Mouse (Mus musculus) thymus, adult 2 months (tissue): Measurements from ENCODE around the gene Tnfrsf8. TPM values are rescaled to one million over a fixed set of nuclear protein-coding genes. Genes with fewer than 3 reads are reported as not detected.

Experiments
- DNase-seq: peaks from one replicate; pipeline ENCODE4 v3.0.0; 2021
- H3K27ac ChIP-seq: fragments of 200-500 bp; 2 replicates; pipeline ENCODE4 v1.5.1; 2012; ENCODE audit warnings: low read length, control low read depth; ENCODE audit not compliant: control insufficient read depth, insufficient read depth
- H3K27me3 ChIP-seq: fragments of 200-500 bp; 2 replicates; pipeline ENCODE4 v1.6.1; 2012; ENCODE audit warnings: mild to moderate bottlenecking, low read length, moderate library complexity, mixed read lengths; ENCODE audit not compliant: control insufficient read depth, insufficient read depth
- H3K36me3 ChIP-seq: fragments of 200-500 bp; 2 replicates; pipeline ENCODE4 v1.6.1; 2012; ENCODE audit warnings: mild to moderate bottlenecking, low read length, moderate library complexity; ENCODE audit not compliant: control insufficient read depth, insufficient read depth
- H3K4me1 ChIP-seq: fragments of 200-500 bp; replicated peaks from 2 replicates; pipeline ENCODE4 v1.6.1; 2012; ENCODE audit warnings: low read length; ENCODE audit not compliant: control insufficient read depth, insufficient read depth
- H3K4me3 ChIP-seq: fragments of 200-500 bp; 2 replicates; pipeline ENCODE4 v1.5.1; 2012; ENCODE audit warnings: mild to moderate bottlenecking, low read length, control low read depth, moderate library complexity; ENCODE audit not compliant: control insufficient read depth, insufficient read depth
- CTCF ChIP-seq: fragments of 200-500 bp; IDR thresholded peaks from 2 replicates; pipeline ENCODE4 v1.5.1; 2012; ENCODE audit warnings: mild to moderate bottlenecking, control low read depth, low read length, moderate library complexity, borderline replicate concordance; ENCODE audit not compliant: control insufficient read depth, poor library complexity, insufficient read depth; ENCODE audit errors: extremely low read depth
- POLR2A ChIP-seq: fragments of 200-500 bp; IDR thresholded peaks from 2 replicates; pipeline ENCODE4 v1.6.1; 2012; ENCODE audit warnings: mild to moderate bottlenecking, low read length, control low read depth, moderate library complexity; ENCODE audit not compliant: control insufficient read depth, poor library complexity, insufficient read depth; ENCODE audit errors: extremely low read depth
- WGBS: fragments of 180-500 bp; shearing (Covaris S2); methylation state at CpG from one replicate; pipeline ENCODE4 v1.1.7; 2018; 5-methylcytosine and 5-hydroxymethylcytosine counted together
- polyA plus RNA-seq: library from polyadenylated mRNA; depleted of rRNA; stranded (reverse); fragments of >200 nt; gene quantifications from 2 replicates; pipeline ENCODE4 v1.2.3, GENCODE M21; 2012

Gene Tnfrsf8
- polyA plus RNA-seq, 1 experiment: 12.2 TPM

- peak overlapping the region; percentile 97 for H3K27ac ChIP-seq
- no peak for TF ChIP-seq POLR2A
- no peak for TF ChIP-seq CTCF
- H3K4me3 ChIP-seq: peak overlapping the region; percentile 6; the same call in 1 of the 2 replicates
- peaks cover 39% of the 10 kb centered on the region for H3K4me1 ChIP-seq
- H3K36me3 ChIP-seq: no peaks in the 10 kb centered on the region
- DNase-seq: peak; percentile 71
- H3K27me3 ChIP-seq: no peaks in the 10 kb centered on the region
- WGBS: 28% methylated on average over 6 of the region's 6 CpGs
Observed at GRCm38 (mm10) chr4:145341879-145342809, 27.2 kb upstream of the Tnfrsf8 start.

GRCm38 (mm10) chr4:145337906-145338858 is 23.2 kb upstream of the Tnfrsf8 start:
- no peaks in the 10 kb centered on the region for H3K36me3 ChIP-seq
- no peaks in the 10 kb centered on the region for H3K27me3 ChIP-seq
- H3K4me3 ChIP-seq: no peak overlapping the region
- no peak for TF ChIP-seq POLR2A
- H3K4me1 ChIP-seq: peaks cover 32% of the 10 kb centered on the region
- no peak for DNase-seq
- WGBS: 93% methylated on average over 9 of the region's 9 CpGs
- H3K27ac ChIP-seq: no peak overlapping the region

GRCm38 (mm10) chr4:145336587-145336986 is 21.6 kb upstream of the Tnfrsf8 start:
- TF ChIP-seq POLR2A (no peak), CTCF (no peak)
- Histone ChIP-seq H3K4me1 (peaks cover 19% of the 10 kb centered on the region), H3K27me3 (no peaks in the 10 kb centered on the region), H3K4me3 (no peak overlapping the region), H3K27ac (no peak overlapping the region), H3K36me3 (no peaks in the 10 kb centered on the region)
- DNase-seq: no peak
- WGBS: 94% methylated on average over 5 of the region's 5 CpGs

GRCm38 (mm10) chr4:145336019-145336418 is 21.1 kb upstream of the Tnfrsf8 start:
- WGBS: 83% methylated on average over 1 of the region's 1 CpGs

GRCm38 (mm10) chr4:145323631-145324030 is 8.7 kb upstream of the Tnfrsf8 start:
- H3K4me3 ChIP-seq: no peak overlapping the region
- no peak for DNase-seq
- WGBS: 52% methylated on average over 3 of the region's 3 CpGs
- H3K27me3 ChIP-seq: no peaks in the 10 kb centered on the region
- peaks cover 17% of the 10 kb centered on the region for H3K4me1 ChIP-seq
- H3K27ac ChIP-seq: no peak overlapping the region
- TF ChIP-seq CTCF: no peak
- no peak for TF ChIP-seq POLR2A
- no peaks in the 10 kb centered on the region for H3K36me3 ChIP-seq

More at GRCm38 (mm10) chr4:145336019-145336418, 21.1 kb upstream of the Tnfrsf8 start:
- Histone ChIP-seq H3K4me3 (no peak overlapping the region), H3K27me3 (no peaks in the 10 kb centered on the region), H3K36me3 (no peaks in the 10 kb centered on the region), H3K27ac (no peak overlapping the region), H3K4me1 (peaks cover 15% of the 10 kb centered on the region)
- no peak for DNase-seq
- TF ChIP-seq POLR2A: no peak
- TF ChIP-seq CTCF: no peak

GRCm38 (mm10) chr4:145322995-145323627 is 8.1 kb upstream of the Tnfrsf8 start:
- 84% methylated on average over 8 of the region's 8 CpGs for WGBS
- no peak overlapping the region for H3K4me3 ChIP-seq
- no peak overlapping the region for H3K27ac ChIP-seq
- no peaks in the 10 kb centered on the region for H3K27me3 ChIP-seq
- TF ChIP-seq POLR2A (no peak), CTCF (no peak)
- H3K36me3 ChIP-seq: no peaks in the 10 kb centered on the region
- H3K4me1 ChIP-seq: peaks cover 17% of the 10 kb centered on the region
- no peak for DNase-seq
